Mouse (Mus musculus): ENCODE measurements around the gene Fance. TPM values are rescaled to one million over a fixed set of nuclear protein-coding genes. Genes with fewer than 3 reads are reported as not detected.

Gene Fance
- polyA plus RNA-seq (2011; ENCODE audit: insufficient read length, low read depth, missing spikeins): 22.3 and 23.4 TPM in 2 replicates

DNA sequence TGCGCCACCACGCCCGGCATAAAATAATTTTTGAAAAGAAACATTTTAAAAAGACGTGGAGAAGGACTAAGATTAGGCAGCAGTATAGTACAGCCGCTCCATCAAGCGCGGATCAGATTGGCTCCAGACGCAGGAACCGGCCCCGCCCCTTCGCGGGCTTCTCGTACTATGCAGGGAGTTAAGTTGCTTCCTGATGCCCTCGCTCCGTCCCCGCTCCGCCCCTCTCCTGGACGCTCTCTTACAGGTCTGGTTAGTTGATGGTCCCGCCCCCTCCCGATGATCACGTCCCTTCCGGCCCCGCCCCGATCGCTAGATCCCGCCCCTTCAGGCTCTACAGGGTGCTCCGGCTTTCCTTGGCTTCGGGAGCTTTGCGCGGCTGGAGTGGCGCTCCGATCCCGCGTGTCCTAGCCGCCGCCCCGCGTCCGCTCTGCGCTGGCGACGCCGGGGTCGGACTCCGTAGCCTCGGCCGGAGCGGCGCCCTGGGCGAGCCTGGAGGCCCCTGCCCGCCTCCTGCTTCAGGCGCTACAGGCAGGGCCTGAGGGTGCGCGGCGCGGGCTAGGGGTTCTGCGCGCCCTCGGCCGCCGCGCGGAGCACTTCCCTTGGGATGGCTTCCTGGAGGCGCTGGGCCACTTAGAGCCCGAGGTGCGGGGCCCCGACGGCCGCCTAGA lies at the start of gene Fance:
TSS of gene Fance (plus strand) at position 308 of the 668 bp plus-strand sequence.
- Histone ChIP-seq H3K4me1 (ENCODE audit: control insufficient read depth, insufficient read depth, low read length) (0 out of 2 replicates have a peak, but pooled peaks cover 4% of the 10 kb centered on the region), H3K27ac (ENCODE audit: insufficient read depth, low read length) (peak within 1 kb of the TSS; percentile 65), H3K4me3 (ENCODE audit: insufficient read depth, low read length) (peak within 1 kb of the TSS; percentile 68)
- no peak for TF ChIP-seq CTCF (IDR thresholded peaks at IDR 0.05; ENCODE audit: borderline replicate concordance, insufficient read depth, low read length)
- peak; percentile 94 for TF ChIP-seq POLR2A (IDR thresholded peaks at IDR 0.05; ENCODE audit: low read depth, low read length)

DNA sequence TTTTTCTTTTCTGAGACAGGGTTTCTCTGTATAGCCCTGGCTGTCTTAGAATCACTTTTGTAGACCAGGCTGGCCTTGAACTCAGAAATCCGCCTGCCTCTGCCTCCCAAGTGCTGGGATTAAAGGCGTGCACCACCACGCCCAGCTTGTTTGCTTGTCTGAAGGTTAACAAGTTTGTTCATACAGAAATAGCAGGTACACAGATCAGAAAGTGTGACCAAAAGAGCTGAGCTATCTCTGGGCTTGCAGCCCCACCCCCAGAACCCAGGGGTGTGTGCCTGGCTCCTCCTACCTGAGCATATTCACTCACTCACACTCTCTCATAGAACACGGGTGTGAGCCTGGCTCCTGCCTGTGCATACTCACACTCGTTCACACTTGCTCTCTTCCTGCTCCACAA lies 46.1 kb upstream of the Fance start:
- H3K4me3 ChIP-seq (ENCODE audit: insufficient read depth, low read length): no peak overlapping the region
- H3K4me1 ChIP-seq (ENCODE audit: control insufficient read depth, insufficient read depth, low read length): no peaks in the 10 kb centered on the region
- TF ChIP-seq POLR2A (IDR thresholded peaks at IDR 0.05; ENCODE audit: low read depth, low read length) (no peak), CTCF (IDR thresholded peaks at IDR 0.05; ENCODE audit: borderline replicate concordance, insufficient read depth, low read length) (no peak)

DNA sequence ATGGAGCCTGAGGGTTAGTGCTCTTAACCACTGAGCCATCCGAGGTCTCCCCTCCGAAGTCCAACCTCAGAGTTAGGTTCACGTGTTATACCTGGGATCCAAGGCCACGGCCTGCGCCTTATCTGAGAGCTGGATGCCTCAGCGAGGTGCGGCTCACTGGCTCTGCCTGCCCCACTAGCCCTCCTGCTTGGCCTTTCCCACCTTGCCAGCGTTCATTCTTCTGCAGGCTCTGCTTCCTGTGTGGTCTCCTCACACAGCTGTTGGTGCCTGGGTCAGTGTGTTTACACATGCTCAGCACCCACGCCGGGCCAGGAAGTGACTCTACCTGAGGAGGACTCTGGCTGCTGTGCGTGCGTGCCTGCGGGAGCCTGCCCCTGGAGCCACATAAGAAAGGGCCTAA lies 43.2 kb upstream of the Fance start:
- Histone ChIP-seq H3K4me3 (ENCODE audit: insufficient read depth, low read length) (no peak overlapping the region), H3K27ac (ENCODE audit: insufficient read depth, low read length) (no peak overlapping the region), H3K4me1 (ENCODE audit: control insufficient read depth, insufficient read depth, low read length) (no peaks in the 10 kb centered on the region)
- TF ChIP-seq POLR2A (IDR thresholded peaks at IDR 0.05; ENCODE audit: low read depth, low read length): no peak
- no peak for TF ChIP-seq CTCF (IDR thresholded peaks at IDR 0.05; ENCODE audit: borderline replicate concordance, insufficient read depth, low read length)

More for the DNA sequence above, 46.1 kb upstream of the Fance start:
- no peak overlapping the region for H3K27ac ChIP-seq (ENCODE audit: insufficient read depth, low read length)

DNA sequence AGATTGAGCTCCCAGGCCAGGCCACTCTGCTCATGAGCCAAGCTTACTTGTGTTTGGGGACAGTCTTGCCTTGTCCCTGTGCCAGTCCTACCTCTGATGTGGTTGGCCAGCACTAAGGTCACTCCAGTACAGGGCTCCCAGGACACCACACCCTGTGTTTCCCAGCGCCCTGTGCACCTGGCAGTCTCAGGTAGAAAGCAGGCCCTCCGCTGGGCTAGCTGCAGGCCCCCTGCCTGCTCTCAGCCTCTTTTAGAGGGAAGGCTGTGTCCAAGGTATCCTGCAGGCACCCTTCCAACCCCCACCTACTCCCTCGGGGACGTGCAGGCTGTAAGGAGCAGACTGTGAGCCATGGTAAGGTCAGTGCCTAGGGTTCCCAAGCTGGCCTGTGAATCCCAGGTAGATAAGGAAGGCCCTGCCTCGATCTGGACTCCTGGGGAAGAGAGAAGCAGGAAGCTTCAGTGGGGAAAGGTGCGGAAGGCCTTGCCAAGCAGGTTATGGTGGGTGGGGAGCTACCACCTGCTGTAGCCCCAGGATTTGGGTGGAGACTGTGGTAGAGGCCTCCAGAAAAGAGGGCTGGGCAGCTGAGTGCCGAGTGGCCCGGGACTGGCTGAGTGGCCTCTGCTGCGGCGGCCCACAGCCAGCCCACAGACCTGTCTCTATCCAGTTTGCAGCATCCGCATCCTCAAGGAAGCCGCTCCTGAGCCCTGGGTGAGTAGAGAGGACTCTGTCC lies 41.6 kb upstream of the Fance start:
- TF ChIP-seq POLR2A (IDR thresholded peaks at IDR 0.05; ENCODE audit: low read depth, low read length) (no peak), CTCF (IDR thresholded peaks at IDR 0.05; ENCODE audit: borderline replicate concordance, insufficient read depth, low read length) (no peak)
- no peak overlapping the region for H3K4me3 ChIP-seq (ENCODE audit: insufficient read depth, low read length)
- H3K27ac ChIP-seq (ENCODE audit: insufficient read depth, low read length): no peak overlapping the region
- no peaks in the 10 kb centered on the region for H3K4me1 ChIP-seq (ENCODE audit: control insufficient read depth, insufficient read depth, low read length)

DNA sequence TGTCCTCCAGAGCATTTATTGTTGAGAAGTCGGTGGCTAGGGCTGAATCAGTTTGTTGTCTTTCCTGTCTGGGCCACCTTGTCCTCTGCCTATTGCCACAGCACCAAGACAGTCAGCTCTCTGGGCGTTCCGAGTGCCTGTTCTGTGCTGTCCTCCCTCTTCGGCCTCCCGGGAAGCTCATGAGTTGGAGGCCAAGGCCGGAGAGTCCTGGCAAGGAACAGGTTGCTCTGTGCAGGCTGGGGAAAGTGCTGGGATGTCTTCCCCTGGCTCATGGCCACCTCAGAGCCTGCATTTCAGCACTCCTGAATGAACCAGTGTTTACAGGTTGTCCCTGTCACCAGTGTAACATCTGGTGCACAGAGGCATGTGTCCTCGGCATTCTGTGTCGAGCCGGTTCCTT lies 41.0 kb upstream of the Fance start:
- TF ChIP-seq POLR2A (IDR thresholded peaks at IDR 0.05; ENCODE audit: low read depth, low read length) (no peak), CTCF (IDR thresholded peaks at IDR 0.05; ENCODE audit: borderline replicate concordance, insufficient read depth, low read length) (no peak)
- Histone ChIP-seq H3K27ac (ENCODE audit: insufficient read depth, low read length) (no peak overlapping the region), H3K4me3 (ENCODE audit: insufficient read depth, low read length) (no peak overlapping the region), H3K4me1 (ENCODE audit: control insufficient read depth, insufficient read depth, low read length) (no peaks in the 10 kb centered on the region)

DNA sequence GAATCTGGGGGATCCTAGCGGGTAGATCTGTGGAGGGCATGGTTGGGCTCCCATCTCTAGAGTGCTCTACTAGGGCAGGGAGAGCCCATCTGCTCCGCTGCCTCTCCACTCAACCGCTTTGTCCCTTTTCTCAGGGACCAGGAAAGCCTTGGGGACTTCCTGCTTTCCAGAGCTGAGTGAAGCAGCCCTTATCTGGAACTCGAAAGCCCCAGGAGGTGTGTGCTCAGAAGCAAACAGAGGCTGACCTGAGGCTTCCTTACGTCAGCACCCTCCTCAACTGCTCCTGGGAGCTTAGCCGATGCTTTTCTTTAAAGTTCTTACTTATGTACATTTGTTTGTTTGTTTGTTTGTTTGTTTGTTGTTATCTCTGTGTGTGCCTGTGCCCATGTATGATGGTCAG lies 40.5 kb upstream of the Fance start:
- Histone ChIP-seq H3K27ac (ENCODE audit: insufficient read depth, low read length) (no peak overlapping the region), H3K4me3 (ENCODE audit: insufficient read depth, low read length) (no peak overlapping the region), H3K4me1 (ENCODE audit: control insufficient read depth, insufficient read depth, low read length) (no peaks in the 10 kb centered on the region)
- TF ChIP-seq POLR2A (IDR thresholded peaks at IDR 0.05; ENCODE audit: low read depth, low read length) (no peak), CTCF (IDR thresholded peaks at IDR 0.05; ENCODE audit: borderline replicate concordance, insufficient read depth, low read length) (no peak)

DNA sequence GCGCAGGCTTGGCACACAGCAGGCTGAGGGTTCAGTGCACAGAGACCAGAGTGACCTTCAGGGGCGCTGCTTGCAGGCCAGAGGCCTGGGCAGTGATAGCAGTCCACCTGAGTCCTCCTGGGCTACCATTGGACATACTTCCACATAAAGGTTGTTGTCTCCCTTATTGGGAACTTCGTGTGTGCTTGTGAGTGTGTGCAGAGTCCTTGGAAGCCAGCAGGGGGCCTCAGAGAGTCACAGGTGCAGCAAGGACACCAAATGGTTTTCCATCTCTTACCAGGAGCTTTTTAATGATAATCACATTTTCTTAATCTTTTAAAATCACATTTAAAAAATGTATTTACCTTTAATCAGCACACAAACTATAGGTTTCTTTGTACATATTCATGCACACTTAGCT lies 38.6 kb upstream of the Fance start:
- H3K27ac ChIP-seq (ENCODE audit: insufficient read depth, low read length): no peak overlapping the region
- no peaks in the 10 kb centered on the region for H3K4me1 ChIP-seq (ENCODE audit: control insufficient read depth, insufficient read depth, low read length)
- TF ChIP-seq POLR2A (IDR thresholded peaks at IDR 0.05; ENCODE audit: low read depth, low read length) (no peak), CTCF (IDR thresholded peaks at IDR 0.05; ENCODE audit: borderline replicate concordance, insufficient read depth, low read length) (peak; percentile 14; the same call in 1 of the 2 replicates)
- H3K4me3 ChIP-seq (ENCODE audit: insufficient read depth, low read length): no peak overlapping the region

DNA sequence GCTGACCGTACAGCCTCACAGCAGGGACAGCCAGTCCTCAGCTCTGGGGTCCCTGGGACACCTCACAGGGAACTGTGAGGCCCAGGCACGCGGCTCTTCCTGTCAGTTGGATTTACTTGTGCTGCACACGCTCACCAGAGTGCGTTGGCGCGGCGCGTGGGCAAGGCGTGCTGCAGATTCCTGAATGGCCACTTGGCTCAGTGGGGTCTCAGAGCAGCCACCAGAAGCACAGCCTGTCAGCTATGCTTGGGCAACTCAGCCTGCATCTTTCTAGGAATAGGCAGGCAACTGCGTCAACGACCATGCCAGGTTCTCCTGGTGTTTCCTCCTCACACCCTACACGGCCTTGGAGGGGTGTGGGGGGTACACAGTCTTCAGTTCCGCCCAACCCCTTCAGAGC lies 36.1 kb upstream of the Fance start:
- Histone ChIP-seq H3K4me1 (ENCODE audit: control insufficient read depth, insufficient read depth, low read length) (no peaks in the 10 kb centered on the region), H3K4me3 (ENCODE audit: insufficient read depth, low read length) (no peak overlapping the region), H3K27ac (ENCODE audit: insufficient read depth, low read length) (no peak overlapping the region)
- no peak for TF ChIP-seq POLR2A (IDR thresholded peaks at IDR 0.05; ENCODE audit: low read depth, low read length)
- no peak for TF ChIP-seq CTCF (IDR thresholded peaks at IDR 0.05; ENCODE audit: borderline replicate concordance, insufficient read depth, low read length)

DNA sequence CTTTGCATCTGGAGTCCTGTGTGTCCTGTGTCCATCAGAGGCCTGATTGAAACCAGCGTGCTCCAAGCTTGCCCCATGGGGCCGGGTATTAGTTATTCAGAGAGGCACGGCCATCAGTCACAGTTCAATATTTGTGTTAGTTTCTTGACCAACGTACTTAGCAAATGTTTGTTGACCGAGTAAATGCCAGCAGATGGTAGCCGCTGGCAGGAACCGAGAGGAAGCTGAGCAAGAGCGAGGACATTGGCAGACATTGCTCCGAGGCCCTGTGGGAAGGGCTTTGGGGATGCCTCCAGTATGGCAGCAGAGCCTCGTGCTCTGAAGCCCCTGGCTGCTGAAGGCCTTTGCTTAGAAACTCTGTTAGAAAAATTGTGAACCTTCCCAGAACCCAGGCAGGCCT lies 35.6 kb upstream of the Fance start:
- Histone ChIP-seq H3K27ac (ENCODE audit: insufficient read depth, low read length) (no peak overlapping the region), H3K4me1 (ENCODE audit: control insufficient read depth, insufficient read depth, low read length) (no peaks in the 10 kb centered on the region), H3K4me3 (ENCODE audit: insufficient read depth, low read length) (no peak overlapping the region)
- TF ChIP-seq CTCF (IDR thresholded peaks at IDR 0.05; ENCODE audit: borderline replicate concordance, insufficient read depth, low read length) (no peak), POLR2A (IDR thresholded peaks at IDR 0.05; ENCODE audit: low read depth, low read length) (no peak)

DNA sequence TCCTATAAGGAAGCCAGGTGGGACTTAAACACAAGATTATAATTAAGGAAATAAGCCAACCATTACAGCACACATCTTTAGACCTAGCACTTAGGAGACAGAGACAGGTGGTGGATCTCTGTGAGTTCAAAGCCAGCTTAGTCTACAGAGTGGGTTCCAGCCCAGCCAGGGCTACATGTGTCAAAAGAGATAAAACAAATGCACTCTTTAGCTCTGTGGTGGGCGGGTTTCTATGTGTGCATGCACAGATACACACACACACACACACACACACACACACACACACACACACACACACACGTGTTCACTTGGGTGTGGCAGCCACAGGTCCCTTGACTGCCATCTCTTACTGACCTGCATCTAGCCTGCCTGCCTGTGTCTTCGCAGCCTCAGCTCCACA lies 35.2 kb upstream of the Fance start:
- Histone ChIP-seq H3K27ac (ENCODE audit: insufficient read depth, low read length) (no peak overlapping the region), H3K4me1 (ENCODE audit: control insufficient read depth, insufficient read depth, low read length) (no peaks in the 10 kb centered on the region), H3K4me3 (ENCODE audit: insufficient read depth, low read length) (no peak overlapping the region)
- TF ChIP-seq POLR2A (IDR thresholded peaks at IDR 0.05; ENCODE audit: low read depth, low read length) (no peak), CTCF (IDR thresholded peaks at IDR 0.05; ENCODE audit: borderline replicate concordance, insufficient read depth, low read length) (no peak)

Measured in embryonic fibroblast, embryonic 13.5 days (primary cell).